Comparison of ENCODE assay signal across 10 mouse cellular contexts in genomic region chr4:106559343-106560212, GRCm38 (mm10). TPM values are rescaled to one million over a fixed set of nuclear protein-coding genes. Genes with fewer than 3 reads are reported as not detected.
DNase-seq lines count a peak whose midpoint lies in the region; ATAC-seq and TF ChIP-seq lines count a peak whose summit lies in the region.
"Had no signal": no experiment of that assay in that cellular context is flagged by ENCODE, and none has a peak within 500 bp of the region (broad histone marks: within the 10 kb centered on the region; RNA-seq: fewer than 3 reads in every experiment).

No protein-coding gene starts in this region.

- TF ChIP-seq CTCF in kidney, postnatal 0 days (IDR thresholded peaks at IDR 0.05; ENCODE audit: low read depth): no peak
- no peak for TF ChIP-seq CTCF in forebrain, postnatal 0 days (IDR thresholded peaks at IDR 0.05; ENCODE audit: low read depth)

- H3K4me2 ChIP-seq in kidney, postnatal 0 days (ENCODE audit: low read length): peak overlapping the region; percentile 88
- peak overlapping the region; percentile 93 for H3K4me2 ChIP-seq in forebrain, postnatal 0 days (ENCODE audit: low read depth)
- peak overlapping the region; percentile 71 for H3K4me2 ChIP-seq in liver, embryonic 11.5 days
- H3K4me2 ChIP-seq in stomach, embryonic 15.5 days: peak overlapping the region; percentile 93

- H3K27me3 ChIP-seq in kidney, postnatal 0 days (ENCODE audit: insufficient read depth, low read length): no peaks in the 10 kb centered on the region
- no peaks in the 10 kb centered on the region for H3K27me3 ChIP-seq in forebrain, postnatal 0 days (ENCODE audit: insufficient read depth, low read length)
- no peaks in the 10 kb centered on the region for H3K27me3 ChIP-seq in liver, embryonic 11.5 days (replicated peaks; ENCODE audit: control insufficient read depth, insufficient read depth, low read length)
- no peaks in the 10 kb centered on the region for H3K27me3 ChIP-seq in stomach, embryonic 15.5 days (replicated peaks)

- DNase-seq in kidney, postnatal 0 days (ENCODE audit: low spot score): no peak
- no peak for DNase-seq in kidney, postnatal 14 days
- DNase-seq in forebrain, postnatal 0 days: peak; percentile 26
- no peak for DNase-seq in liver, embryonic 11.5 days (ENCODE audit: low spot score)
- DNase-seq in ovary, postnatal 36 days (ENCODE audit: low spot score): no peak
- DNase-seq: lung, postnatal 14 days had no signal

- H3K4me1 ChIP-seq in kidney, postnatal 0 days (replicated peaks; ENCODE audit: insufficient read depth, low read length): 0 out of 2 replicates have a peak, but pooled peaks cover 15% of the 10 kb centered on the region
- H3K4me1 ChIP-seq in forebrain, postnatal 0 days (ENCODE audit: insufficient read depth): peaks cover 22% of the 10 kb centered on the region
- peaks cover 21% of the 10 kb centered on the region for H3K4me1 ChIP-seq in liver, embryonic 11.5 days (replicated peaks; ENCODE audit: control insufficient read depth, insufficient read depth, low read length)
- peaks cover 29% of the 10 kb centered on the region for H3K4me1 ChIP-seq in stomach, embryonic 15.5 days

- peak overlapping the region; percentile 77; the same call in 1 of the 2 replicates for H3K27ac ChIP-seq in kidney, postnatal 0 days
- peak overlapping the region; percentile 76; the same call in 1 of the 2 replicates for H3K27ac ChIP-seq in forebrain, postnatal 0 days (ENCODE audit: low read depth, low read length)
- peak overlapping the region; percentile 57 for H3K27ac ChIP-seq in liver, embryonic 11.5 days (ENCODE audit: low read depth, low read length)
- peak overlapping the region; percentile 88 for H3K27ac ChIP-seq in stomach, embryonic 15.5 days

- no peak overlapping the region for H3K4me3 ChIP-seq in kidney, postnatal 0 days (replicated peaks; ENCODE audit: low read depth, low read length)
- peak overlapping the region; percentile 87; the same call in 1 of the 2 replicates for H3K4me3 ChIP-seq in forebrain, postnatal 0 days (ENCODE audit: low read depth, low read length)
- H3K4me3 ChIP-seq in liver, embryonic 11.5 days (ENCODE audit: low read depth, low read length): peak overlapping the region; percentile 83
- H3K4me3 ChIP-seq in stomach, embryonic 15.5 days (replicated peaks): no peak overlapping the region

- WGBS in kidney, postnatal 0 days: 29% methylated on average over 13 of the region's 13 CpGs
- WGBS in forebrain, postnatal 0 days: 33% methylated on average over 13 of the region's 13 CpGs
- 28% methylated on average over 13 of the region's 13 CpGs for WGBS in liver, embryonic 11.5 days
- WGBS in stomach, embryonic 15.5 days: 29% methylated on average over 13 of the region's 13 CpGs

- H3K36me3 ChIP-seq in kidney, postnatal 0 days (ENCODE audit: insufficient read depth, low read length): no peaks in the 10 kb centered on the region
- H3K36me3 ChIP-seq in forebrain, postnatal 0 days (ENCODE audit: insufficient read depth): peaks cover 2% of the 10 kb centered on the region; the same call in 1 of the 2 replicates
- H3K36me3 ChIP-seq in liver, embryonic 11.5 days (ENCODE audit: control insufficient read depth, insufficient read depth, low read length): peaks cover 6% of the 10 kb centered on the region; the same call in 1 of the 2 replicates
- H3K36me3 ChIP-seq in stomach, embryonic 15.5 days: no peaks in the 10 kb centered on the region

- H3K9ac ChIP-seq in kidney, postnatal 0 days (ENCODE audit: low read depth, low read length): no peak overlapping the region
- peak overlapping the region; percentile 59 for H3K9ac ChIP-seq in forebrain, postnatal 0 days
- peak overlapping the region; percentile 71 for H3K9ac ChIP-seq in liver, embryonic 11.5 days (ENCODE audit: low read depth, low read length)
- H3K9ac ChIP-seq in stomach, embryonic 15.5 days: no peak overlapping the region

- H3K9me3 ChIP-seq in kidney, postnatal 0 days (replicated peaks; ENCODE audit: low read length): no peaks in the 10 kb centered on the region
- no peaks in the 10 kb centered on the region for H3K9me3 ChIP-seq in forebrain, postnatal 0 days (ENCODE audit: low read length)
- H3K9me3 ChIP-seq in liver, embryonic 11.5 days (ENCODE audit: control insufficient read depth, low read length): no peaks in the 10 kb centered on the region
- H3K9me3 ChIP-seq in stomach, embryonic 15.5 days: no peaks in the 10 kb centered on the region

- ATAC-seq in kidney, postnatal 0 days (replicated peaks; ENCODE audit: low FRiP score, low read depth): no peak
- no peak for ATAC-seq in forebrain, postnatal 0 days
- no peak for ATAC-seq in liver, embryonic 11.5 days (replicated peaks; ENCODE audit: low FRiP score)
- no peak for ATAC-seq in stomach, embryonic 15.5 days (ENCODE audit: insufficient read depth, low FRiP score, low read depth)
- no peak for ATAC-seq in CD4-positive, CD25-positive, alpha-beta regulatory T cell, adult 4 months
- ATAC-seq in megakaryocyte, adult 5-6 weeks (ENCODE audit: poor library complexity, severe bottlenecking): no peak

RNA-seq across cellular contexts. Expression of gene Dhcr24, which starts 1.3 kb away (rescaled TPM):
- 6.3 and 6.5 TPM in 2 replicates for polyA plus RNA-seq in kidney, postnatal 0 days (2015; fragmentation: Nextera tagmentation; extraction: Ambion mirVana)
- 101 and 105 TPM in 2 replicates for total RNA-seq in forebrain, postnatal 0 days (2014; rRNA removed)
- 7.0 and 7.7 TPM in 2 replicates for polyA plus RNA-seq in forebrain, postnatal 0 days (2015; fragmentation: Nextera tagmentation; extraction: Ambion mirVana)
- polyA plus RNA-seq in liver, embryonic 11.5 days (2014; fragmentation: Nextera tagmentation; extraction: Ambion mirVana): 22.9 and 23.0 TPM in 2 replicates
- polyA plus RNA-seq in stomach, embryonic 15.5 days (2015; fragmentation: Nextera tagmentation; extraction: Ambion mirVana): 6.3 and 7.7 TPM in 2 replicates
- 1 to 10 TPM; 2.6 to 3.0 TPM for polyA plus RNA-seq in CD4-positive, CD25-positive, alpha-beta regulatory T cell, adult 4 months (2017; shearing (Covaris generic))
- 6.2 and 7.6 TPM in 2 replicates for total RNA-seq in megakaryocyte, adult 5-6 weeks (2015)
- 5.4 and 5.7 TPM in 2 replicates for total RNA-seq in megakaryocyte, adult 5-6 weeks (2017)

RNA-seq across cellular contexts. Expression of gene Lexm, which starts 57.5 kb away (rescaled TPM):
- not detected in 2 replicates for polyA plus RNA-seq in kidney, postnatal 0 days (2015; fragmentation: Nextera tagmentation; extraction: Ambion mirVana)
- total RNA-seq in forebrain, postnatal 0 days (2014; rRNA removed): not detected in 2 replicates
- 0.09 TPM in 1 of 2 replicates, not detected in the other for polyA plus RNA-seq in forebrain, postnatal 0 days (2015; fragmentation: Nextera tagmentation; extraction: Ambion mirVana)
- 0.30 and 0.52 TPM in 2 replicates for polyA plus RNA-seq in liver, embryonic 11.5 days (2014; fragmentation: Nextera tagmentation; extraction: Ambion mirVana)
- 0.08 TPM in 1 of 2 replicates, not detected in the other for polyA plus RNA-seq in stomach, embryonic 15.5 days (2015; fragmentation: Nextera tagmentation; extraction: Ambion mirVana)
- under 1 TPM in 1 of 2 experiments, not detected in 1; 0.40 TPM for polyA plus RNA-seq in CD4-positive, CD25-positive, alpha-beta regulatory T cell, adult 4 months (2017; shearing (Covaris generic))
- total RNA-seq in megakaryocyte, adult 5-6 weeks (2015): not detected in 2 replicates
- total RNA-seq in megakaryocyte, adult 5-6 weeks (2017): not detected in 2 replicates
- total RNA-seq: common myeloid progenitor, adult 5-6 weeks had no signal

Comparison
In these comparisons a context has a peak if more than half of its experiments do, and no peak if none do; other contexts are left out.
1. H3K4me3 ChIP-seq: peak in forebrain, postnatal 0 days (single experiment) and liver, embryonic 11.5 days (single experiment); none in kidney, postnatal 0 days (single experiment) and stomach, embryonic 15.5 days (single experiment).
2. H3K9ac ChIP-seq: peak in forebrain, postnatal 0 days (single experiment) and liver, embryonic 11.5 days (single experiment); none in kidney, postnatal 0 days (single experiment) and stomach, embryonic 15.5 days (single experiment).
3. Peak in every context shown above with its lines, with median percentiles within 50 percentile points of each other: H3K27ac ChIP-seq and H3K4me2 ChIP-seq.